Mouse (Mus musculus): ENCODE results near the gene Prim1. TPM values are rescaled to one million over a fixed set of nuclear protein-coding genes. Genes with fewer than 3 reads are reported as not detected.
A peak's percentile ranks its signal among the peaks of the same experiment; 100 is the strongest.

The Prim1 gene
- polyA plus RNA-seq, 1 experiment = 8.1 TPM

GRCm38 (mm10) chr10:128030860-128031259 is 15.9 kb downstream of the Prim1 start:
- Histone ChIP-seq H3K4me1 (ENCODE audit: control insufficient read depth, insufficient read depth, low read length) (no peaks in the 10 kb centered on the region; the same call in 1 of the 2 replicates), H3K4me3 (ENCODE audit: insufficient read depth, low read length) (no peak overlapping the region), H3K27ac (ENCODE audit: insufficient read depth, low read length) (no peak overlapping the region)
- TF ChIP-seq POLR2A (IDR thresholded peaks at IDR 0.05; ENCODE audit: extremely low read depth, insufficient read depth, low read length) (no peak), CTCF (IDR thresholded peaks at IDR 0.05; ENCODE audit: extremely low read depth, insufficient read depth, low read length) (no peak)

- H3K4me3 ChIP-seq (ENCODE audit: insufficient read depth, low read length) = peak overlapping the region; percentile 97
- H3K4me1 ChIP-seq (ENCODE audit: control insufficient read depth, insufficient read depth, low read length) = peaks cover 7% of the 10 kb centered on the region; the same call in 1 of the 2 replicates
- peak overlapping the region; percentile 32; the same call in 1 of the 2 replicates for H3K27ac ChIP-seq (ENCODE audit: insufficient read depth, low read length)
- TF ChIP-seq POLR2A (IDR thresholded peaks at IDR 0.05; ENCODE audit: extremely low read depth, insufficient read depth, low read length) (0 out of 2 replicates have a peak, but pooled peaks have one; percentile 12), CTCF (IDR thresholded peaks at IDR 0.05; ENCODE audit: extremely low read depth, insufficient read depth, low read length) (no peak)
These were observed 21.9 kb downstream of the Prim1 start for GRCm38 (mm10) chr10:128036746-128037425.

DNA sequence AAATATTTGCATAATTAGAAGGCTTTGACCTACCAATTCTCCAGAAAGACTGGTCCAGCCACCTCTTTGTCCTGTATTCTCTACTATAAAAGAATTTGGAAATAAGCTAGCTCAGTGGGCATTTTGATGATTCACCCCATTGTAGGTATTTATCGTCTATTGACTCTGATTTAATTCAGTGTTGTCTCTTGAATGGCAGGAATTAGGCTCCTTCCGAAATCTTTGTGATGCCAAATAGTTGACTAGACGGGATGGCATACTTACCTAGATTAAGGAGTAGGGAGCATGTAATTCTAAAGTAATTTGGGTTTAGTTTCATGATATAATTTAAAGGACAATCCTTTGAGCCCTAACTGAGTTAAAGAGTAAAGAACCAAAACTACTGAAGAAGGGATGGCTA is 23.0 kb downstream of the Prim1 start:
- TF ChIP-seq CTCF (IDR thresholded peaks at IDR 0.05; ENCODE audit: extremely low read depth, insufficient read depth, low read length) (no peak), POLR2A (IDR thresholded peaks at IDR 0.05; ENCODE audit: extremely low read depth, insufficient read depth, low read length) (no peak)
- H3K4me1 ChIP-seq (ENCODE audit: control insufficient read depth, insufficient read depth, low read length) = peaks cover 7% of the 10 kb centered on the region; the same call in 1 of the 2 replicates
- H3K4me3 ChIP-seq (ENCODE audit: insufficient read depth, low read length) = no peak overlapping the region
- H3K27ac ChIP-seq (ENCODE audit: insufficient read depth, low read length) = no peak overlapping the region

GRCm38 (mm10) chr10:128039167-128039566 is 24.2 kb downstream of the Prim1 start:
- TF ChIP-seq CTCF (IDR thresholded peaks at IDR 0.05; ENCODE audit: extremely low read depth, insufficient read depth, low read length) (no peak), POLR2A (IDR thresholded peaks at IDR 0.05; ENCODE audit: extremely low read depth, insufficient read depth, low read length) (no peak)
- H3K4me3 ChIP-seq (ENCODE audit: insufficient read depth, low read length) = no peak overlapping the region
- no peak overlapping the region for H3K27ac ChIP-seq (ENCODE audit: insufficient read depth, low read length)
- H3K4me1 ChIP-seq (ENCODE audit: control insufficient read depth, insufficient read depth, low read length) = peaks cover 7% of the 10 kb centered on the region; the same call in 1 of the 2 replicates

DNA sequence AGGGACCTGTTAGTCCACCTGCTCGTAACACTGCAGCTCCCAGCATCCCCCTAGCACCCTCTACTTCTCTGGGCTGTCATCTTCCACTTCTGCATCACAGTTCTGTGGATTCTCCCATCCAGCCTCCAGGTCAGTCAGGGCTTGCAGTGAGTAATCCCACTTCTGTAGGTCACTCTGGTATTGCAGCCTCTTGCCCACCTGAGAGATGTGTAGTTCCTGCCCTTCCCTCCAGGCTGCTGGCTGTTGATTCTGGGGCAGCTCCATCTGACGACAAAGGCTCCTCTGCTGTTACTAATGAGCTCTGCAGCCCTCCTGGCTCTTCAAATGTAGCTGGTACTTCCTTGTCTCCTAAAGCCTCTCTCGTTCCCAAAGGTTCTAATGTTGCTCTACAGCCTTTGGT is 24.9 kb downstream of the Prim1 start:
- peaks cover 7% of the 10 kb centered on the region; the same call in 1 of the 2 replicates for H3K4me1 ChIP-seq (ENCODE audit: control insufficient read depth, insufficient read depth, low read length)
- no peak for TF ChIP-seq CTCF (IDR thresholded peaks at IDR 0.05; ENCODE audit: extremely low read depth, insufficient read depth, low read length)
- no peak overlapping the region for H3K4me3 ChIP-seq (ENCODE audit: insufficient read depth, low read length)
- H3K27ac ChIP-seq (ENCODE audit: insufficient read depth, low read length) = no peak overlapping the region

GRCm38 (mm10) chr10:128040293-128040692 is 25.3 kb downstream of the Prim1 start:
- H3K4me1 ChIP-seq (ENCODE audit: control insufficient read depth, insufficient read depth, low read length) = peaks cover 7% of the 10 kb centered on the region; the same call in 1 of the 2 replicates
- TF ChIP-seq POLR2A (IDR thresholded peaks at IDR 0.05; ENCODE audit: extremely low read depth, insufficient read depth, low read length) = no peak
- no peak for TF ChIP-seq CTCF (IDR thresholded peaks at IDR 0.05; ENCODE audit: extremely low read depth, insufficient read depth, low read length)
- no peak overlapping the region for H3K27ac ChIP-seq (ENCODE audit: insufficient read depth, low read length)
- no peak overlapping the region for H3K4me3 ChIP-seq (ENCODE audit: insufficient read depth, low read length)

DNA sequence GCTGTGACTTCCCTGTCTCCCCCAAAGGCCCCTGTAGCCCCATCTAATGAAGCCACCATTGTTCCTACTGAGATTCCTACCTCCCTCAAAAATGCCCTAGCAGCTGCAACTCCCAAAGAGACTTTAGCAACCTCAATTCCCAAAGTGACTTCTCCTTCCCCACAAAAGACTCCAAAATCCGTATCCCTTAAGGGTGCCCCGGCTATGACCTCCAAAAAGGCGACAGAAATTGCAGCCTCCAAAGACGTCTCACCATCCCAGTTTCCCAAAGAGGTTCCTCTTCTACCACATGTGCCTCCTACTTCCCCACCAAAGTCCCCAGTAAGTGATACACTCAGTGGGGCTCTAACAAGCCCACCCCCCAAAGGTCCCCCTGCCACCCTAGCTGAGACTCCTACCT is 26.7 kb downstream of the Prim1 start:
- Histone ChIP-seq H3K4me3 (ENCODE audit: insufficient read depth, low read length) (no peak overlapping the region), H3K27ac (ENCODE audit: insufficient read depth, low read length) (no peak overlapping the region), H3K4me1 (ENCODE audit: control insufficient read depth, insufficient read depth, low read length) (peaks cover 7% of the 10 kb centered on the region; the same call in 1 of the 2 replicates)
- TF ChIP-seq POLR2A (IDR thresholded peaks at IDR 0.05; ENCODE audit: extremely low read depth, insufficient read depth, low read length) (no peak), CTCF (IDR thresholded peaks at IDR 0.05; ENCODE audit: extremely low read depth, insufficient read depth, low read length) (no peak)

DNA sequence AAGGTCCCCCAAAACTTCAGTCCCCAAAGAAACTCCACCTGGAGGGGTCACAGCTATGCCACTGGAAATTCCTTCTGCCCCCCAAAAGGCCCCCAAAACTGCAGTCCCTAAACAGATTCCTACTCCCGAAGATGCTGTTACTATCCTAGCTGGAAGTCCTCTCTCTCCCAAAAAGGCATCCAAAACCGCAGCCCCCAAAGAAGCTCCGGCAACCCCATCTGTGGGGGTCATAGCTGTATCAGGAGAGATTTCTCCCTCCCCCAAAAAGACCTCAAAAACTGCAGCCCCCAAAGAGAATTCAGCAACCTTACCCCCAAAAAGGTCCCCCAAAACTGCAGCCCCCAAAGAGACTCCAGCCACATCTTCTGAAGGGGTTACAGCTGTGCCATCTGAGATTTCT is 27.5 kb downstream of the Prim1 start:
- no peak overlapping the region for H3K4me3 ChIP-seq (ENCODE audit: insufficient read depth, low read length)
- H3K4me1 ChIP-seq (ENCODE audit: control insufficient read depth, insufficient read depth, low read length) = peaks cover 5% of the 10 kb centered on the region; the same call in 1 of the 2 replicates
- no peak for TF ChIP-seq CTCF (IDR thresholded peaks at IDR 0.05; ENCODE audit: extremely low read depth, insufficient read depth, low read length)
- TF ChIP-seq POLR2A (IDR thresholded peaks at IDR 0.05; ENCODE audit: extremely low read depth, insufficient read depth, low read length) = no peak
- H3K27ac ChIP-seq (ENCODE audit: insufficient read depth, low read length) = no peak overlapping the region

- Histone ChIP-seq H3K27ac (ENCODE audit: insufficient read depth, low read length) (no peak overlapping the region), H3K4me1 (ENCODE audit: control insufficient read depth, insufficient read depth, low read length) (peaks cover 4% of the 10 kb centered on the region; the same call in 1 of the 2 replicates), H3K4me3 (ENCODE audit: insufficient read depth, low read length) (no peak overlapping the region)
- TF ChIP-seq CTCF (IDR thresholded peaks at IDR 0.05; ENCODE audit: extremely low read depth, insufficient read depth, low read length) (no peak), POLR2A (IDR thresholded peaks at IDR 0.05; ENCODE audit: extremely low read depth, insufficient read depth, low read length) (no peak)
These were observed 28.3 kb downstream of the Prim1 start for GRCm38 (mm10) chr10:128043041-128043835.

Data from cortical plate, adult 2 months (tissue).